Mouse (Mus musculus): Measurements from ENCODE around the gene Evi2. TPM values are rescaled to one million over a fixed set of nuclear protein-coding genes. Genes with fewer than 3 reads are reported as not detected.
A peak's percentile ranks its signal among the peaks of the same experiment; 100 is the strongest.

Evi2 gene
- 0.71 and 1.3 TPM in 2 replicates for polyA plus RNA-seq (2016; fragmentation: Nextera tagmentation; extraction: Ambion mirVana)

GRCm38 (mm10) chr11:79530333-79530761 lies at the start of gene Evi2, which contains the start of gene Evi2a:
Evi2 (minus strand) TSS chr11:79530589.
Evi2a (minus strand) TSS chr11:79530609.
- DNase-seq (ENCODE audit: low spot score): no peak
- Histone ChIP-seq H3K4me1 (peaks cover 20% of the 10 kb centered on the region), H3K4me3 (no peak within 1 kb of the TSS), H3K9me3 (no peaks in the 10 kb centered on the region), H3K27ac (no peak within 1 kb of the TSS), H3K27me3 (ENCODE audit: insufficient read depth, poor library complexity, severe bottlenecking) (no peaks in the 10 kb centered on the region), H3K36me3 (peaks cover 16% of the 10 kb centered on the region; the same call in 1 of the 2 replicates)
- 86% methylated on average over 7 of the region's 7 CpGs for whole genome bisulfite sequencing

- Histone ChIP-seq H3K27me3 (ENCODE audit: insufficient read depth, poor library complexity, severe bottlenecking) (no peaks in the 10 kb centered on the region), H3K9me3 (no peaks in the 10 kb centered on the region), H3K4me3 (no peak overlapping the region), H3K36me3 (peaks cover 29% of the 10 kb centered on the region), H3K4me1 (peaks cover 28% of the 10 kb centered on the region), H3K27ac (no peak overlapping the region)
- DNase-seq (ENCODE audit: low spot score): no peak
- WGBS: 53% methylated on average over 5 of the region's 5 CpGs
Measured at GRCm38 (mm10) chr11:79577741-79578140, 47.4 kb upstream of the Evi2 start.

GRCm38 (mm10) chr11:79575383-79576073 lies 45.1 kb upstream of the Evi2 start:
- Histone ChIP-seq H3K27me3 (ENCODE audit: insufficient read depth, poor library complexity, severe bottlenecking) (no peaks in the 10 kb centered on the region), H3K36me3 (peaks cover 43% of the 10 kb centered on the region), H3K4me1 (peaks cover 27% of the 10 kb centered on the region), H3K4me3 (no peak overlapping the region), H3K9me3 (no peaks in the 10 kb centered on the region), H3K27ac (peak overlapping the region; percentile 39; the same call in 1 of the 2 replicates)
- WGBS: 75% methylated on average over 14 of the region's 14 CpGs
- no peak for DNase-seq (ENCODE audit: low spot score)

GRCm38 (mm10) chr11:79573836-79574235 lies 43.4 kb upstream of the Evi2 start:
- peaks cover 58% of the 10 kb centered on the region for H3K36me3 ChIP-seq
- H3K27me3 ChIP-seq (ENCODE audit: insufficient read depth, poor library complexity, severe bottlenecking): no peaks in the 10 kb centered on the region
- H3K9me3 ChIP-seq: no peaks in the 10 kb centered on the region
- H3K4me3 ChIP-seq: no peak overlapping the region
- no peak for DNase-seq (ENCODE audit: low spot score)
- H3K27ac ChIP-seq: no peak overlapping the region
- H3K4me1 ChIP-seq: peaks cover 20% of the 10 kb centered on the region
- 81% methylated on average over 3 of the region's 3 CpGs for WGBS

GRCm38 (mm10) chr11:79570319-79570718 lies 39.9 kb upstream of the Evi2 start:
- Histone ChIP-seq H3K9me3 (no peaks in the 10 kb centered on the region), H3K36me3 (peaks cover 75% of the 10 kb centered on the region), H3K27ac (no peak overlapping the region), H3K27me3 (ENCODE audit: insufficient read depth, poor library complexity, severe bottlenecking) (no peaks in the 10 kb centered on the region), H3K4me3 (no peak overlapping the region), H3K4me1 (peaks cover 15% of the 10 kb centered on the region)
- DNase-seq (ENCODE audit: low spot score): no peak
- WGBS: 89% methylated on average over 2 of the region's 2 CpGs

DNA sequence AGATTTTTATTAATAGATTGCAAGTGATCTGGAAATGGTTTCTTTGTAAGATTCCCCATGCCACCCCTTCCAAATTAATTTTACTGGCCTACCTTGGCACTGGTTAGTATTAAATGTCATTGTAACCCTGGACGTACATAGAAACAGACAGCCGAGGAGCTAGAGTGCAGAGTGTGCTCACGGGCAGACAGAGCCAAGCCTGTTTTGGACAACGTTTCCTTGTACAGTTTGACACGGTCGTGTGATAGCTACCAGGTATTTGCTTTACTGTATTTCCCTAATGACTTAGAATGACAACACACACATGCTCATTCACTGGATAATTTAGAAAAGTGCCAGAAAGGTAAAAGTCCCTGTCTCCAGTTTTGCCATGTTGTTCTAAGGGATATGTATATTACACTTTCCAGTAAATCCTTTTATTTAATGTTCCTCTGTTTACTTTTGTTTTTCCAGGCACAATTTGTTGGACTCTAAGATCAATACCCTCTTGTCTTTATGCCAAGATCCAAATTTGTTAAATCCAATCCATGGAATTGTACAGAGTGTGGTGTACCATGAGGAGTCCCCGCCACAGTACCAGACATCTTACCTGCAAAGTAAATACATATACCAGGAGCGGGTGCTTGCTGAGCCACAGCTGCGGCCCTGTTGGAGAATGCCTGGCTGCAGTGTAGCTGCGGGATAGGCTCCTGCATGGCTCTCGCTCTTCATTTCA lies 38.0 kb upstream of the Evi2 start:
- WGBS: 90% methylated on average over 11 of the region's 11 CpGs
- Histone ChIP-seq H3K36me3 (peaks cover 73% of the 10 kb centered on the region), H3K4me1 (no peaks in the 10 kb centered on the region), H3K4me3 (no peak overlapping the region), H3K9me3 (no peaks in the 10 kb centered on the region), H3K27me3 (ENCODE audit: insufficient read depth, poor library complexity, severe bottlenecking) (no peaks in the 10 kb centered on the region), H3K27ac (no peak overlapping the region)
- no peak for DNase-seq (ENCODE audit: low spot score)

DNA sequence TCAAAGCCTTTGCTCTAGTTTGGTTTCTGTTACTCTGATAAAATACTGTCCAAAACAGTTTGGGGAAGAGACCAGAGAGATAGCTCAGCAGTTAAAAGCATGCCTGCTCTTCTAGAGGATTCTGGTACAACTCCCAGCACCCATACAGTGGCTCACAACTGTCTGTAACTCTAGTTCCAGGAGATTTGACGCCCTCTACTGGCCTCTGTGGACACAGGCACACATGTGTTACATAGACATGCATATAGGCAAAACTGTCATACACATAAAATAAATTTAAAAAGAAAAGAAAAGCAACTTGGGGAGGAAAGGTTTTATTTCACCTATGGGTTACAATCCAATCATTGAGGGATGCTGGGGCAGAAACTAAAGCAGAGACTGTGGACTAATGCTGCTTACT lies 36.6 kb upstream of the Evi2 start:
- WGBS: 60% methylated on average over 1 of the region's 1 CpGs
- peaks cover 77% of the 10 kb centered on the region for H3K36me3 ChIP-seq
- no peak overlapping the region for H3K4me3 ChIP-seq
- no peaks in the 10 kb centered on the region for H3K4me1 ChIP-seq
- no peaks in the 10 kb centered on the region for H3K9me3 ChIP-seq
- H3K27me3 ChIP-seq (ENCODE audit: insufficient read depth, poor library complexity, severe bottlenecking): no peaks in the 10 kb centered on the region
- no peak overlapping the region for H3K27ac ChIP-seq
- no peak for DNase-seq (ENCODE audit: low spot score)

DNA sequence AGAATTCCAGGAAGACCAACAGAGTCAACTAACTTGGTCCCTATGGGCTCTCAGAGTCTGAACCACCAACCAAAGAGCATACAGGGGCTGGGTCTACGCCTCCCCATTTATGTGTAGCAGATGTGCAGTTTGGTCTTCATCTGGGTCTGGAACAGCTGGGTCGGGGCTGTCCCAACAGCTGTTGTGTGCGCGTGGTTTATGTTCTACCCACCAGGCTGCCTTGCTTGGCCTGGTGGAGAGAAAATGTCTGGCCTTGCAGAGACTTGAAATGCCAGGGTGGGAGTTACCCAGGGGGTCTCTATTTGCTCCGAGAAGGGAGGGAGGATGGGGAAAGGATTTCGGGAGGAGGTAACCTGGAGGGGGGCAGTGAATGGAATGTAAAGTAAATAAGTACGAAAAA lies 33.1 kb upstream of the Evi2 start:
- no peak overlapping the region for H3K27ac ChIP-seq
- no peak overlapping the region for H3K4me3 ChIP-seq
- peaks cover 76% of the 10 kb centered on the region for H3K36me3 ChIP-seq
- no peaks in the 10 kb centered on the region for H3K4me1 ChIP-seq
- no peak for DNase-seq (ENCODE audit: low spot score)
- H3K9me3 ChIP-seq: no peaks in the 10 kb centered on the region
- WGBS: 90% methylated on average over 7 of the region's 7 CpGs
- H3K27me3 ChIP-seq (ENCODE audit: insufficient read depth, poor library complexity, severe bottlenecking): no peaks in the 10 kb centered on the region

DNA sequence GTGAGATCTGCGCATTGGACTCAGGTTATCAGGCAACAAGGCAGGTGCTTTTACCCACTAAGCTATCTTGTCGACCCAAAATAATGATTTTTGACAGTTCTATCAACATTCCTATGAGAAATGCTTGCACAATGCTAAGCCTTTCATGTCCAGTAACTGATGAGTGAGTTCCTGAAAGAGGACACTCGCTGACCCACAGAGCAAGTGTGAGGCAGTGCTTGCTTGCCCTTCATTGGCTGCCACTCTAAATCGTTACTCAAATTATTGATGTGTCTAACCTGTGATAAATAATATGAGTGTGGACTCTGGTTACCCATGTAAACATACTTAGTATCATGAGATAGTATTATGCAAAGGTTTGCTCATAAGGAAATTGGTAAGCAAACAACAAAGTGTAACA lies 30.1 kb upstream of the Evi2 start:
- no peak for DNase-seq (ENCODE audit: low spot score)
- Histone ChIP-seq H3K27me3 (ENCODE audit: insufficient read depth, poor library complexity, severe bottlenecking) (no peaks in the 10 kb centered on the region), H3K4me1 (no peaks in the 10 kb centered on the region), H3K27ac (no peak overlapping the region), H3K36me3 (peaks cover 74% of the 10 kb centered on the region), H3K9me3 (no peaks in the 10 kb centered on the region), H3K4me3 (no peak overlapping the region)
- 92% methylated on average over 4 of the region's 4 CpGs for WGBS

- Histone ChIP-seq H3K27me3 (ENCODE audit: insufficient read depth, poor library complexity, severe bottlenecking) (no peaks in the 10 kb centered on the region), H3K36me3 (peaks cover 81% of the 10 kb centered on the region), H3K27ac (no peak overlapping the region), H3K4me1 (no peaks in the 10 kb centered on the region; the same call in 1 of the 2 replicates), H3K4me3 (no peak overlapping the region), H3K9me3 (no peaks in the 10 kb centered on the region)
- 59% methylated on average over 1 of the region's 1 CpGs for WGBS
- no peak for DNase-seq (ENCODE audit: low spot score)
Measured at GRCm38 (mm10) chr11:79552622-79553021, 22.2 kb upstream of the Evi2 start.

DNA sequence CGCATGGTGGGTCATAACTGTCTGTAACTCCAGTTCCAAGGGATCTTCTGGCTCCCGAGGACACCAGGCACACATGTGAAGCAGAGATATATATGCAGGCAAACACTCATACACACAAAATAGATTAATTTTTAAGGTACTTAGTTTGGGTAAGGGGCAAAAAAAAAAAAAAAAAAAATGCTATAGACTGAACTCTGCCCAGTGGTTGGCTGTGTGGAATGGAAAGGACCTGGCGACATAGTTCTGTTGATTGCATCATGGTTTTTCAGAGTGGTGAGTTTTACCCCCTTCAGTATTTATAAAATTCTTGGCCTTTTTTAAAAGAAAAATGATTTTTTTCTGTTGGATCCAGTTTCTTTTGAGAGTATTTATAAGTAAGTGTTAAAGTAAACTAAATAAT lies 5.9 kb upstream of the Evi2 start:
- Histone ChIP-seq H3K9me3 (no peaks in the 10 kb centered on the region), H3K27ac (no peak overlapping the region), H3K4me3 (no peak overlapping the region), H3K36me3 (peaks cover 42% of the 10 kb centered on the region), H3K27me3 (ENCODE audit: insufficient read depth, poor library complexity, severe bottlenecking) (no peaks in the 10 kb centered on the region), H3K4me1 (peaks cover 13% of the 10 kb centered on the region)
- DNase-seq (ENCODE audit: low spot score): no peak
- WGBS: 87% methylated on average over 3 of the region's 3 CpGs

- WGBS: 84% methylated on average over 4 of the region's 4 CpGs
- H3K36me3 ChIP-seq: peaks cover 38% of the 10 kb centered on the region
- no peaks in the 10 kb centered on the region for H3K9me3 ChIP-seq
- no peak overlapping the region for H3K27ac ChIP-seq
- no peak for DNase-seq (ENCODE audit: low spot score)
- H3K4me3 ChIP-seq: no peak overlapping the region
- H3K4me1 ChIP-seq: peaks cover 13% of the 10 kb centered on the region
- H3K27me3 ChIP-seq (ENCODE audit: insufficient read depth, poor library complexity, severe bottlenecking): no peaks in the 10 kb centered on the region
Measured at GRCm38 (mm10) chr11:79535554-79535953, 5.2 kb upstream of the Evi2 start.

GRCm38 (mm10) chr11:79533950-79534690 lies 3.7 kb upstream of the Evi2 start:
- no peak for DNase-seq (ENCODE audit: low spot score)
- Histone ChIP-seq H3K4me1 (peaks cover 13% of the 10 kb centered on the region), H3K36me3 (peaks cover 27% of the 10 kb centered on the region), H3K27me3 (ENCODE audit: insufficient read depth, poor library complexity, severe bottlenecking) (no peaks in the 10 kb centered on the region), H3K27ac (no peak overlapping the region), H3K4me3 (no peak overlapping the region), H3K9me3 (no peaks in the 10 kb centered on the region)
- WGBS: 83% methylated on average over 8 of the region's 8 CpGs
